Mouse (Mus musculus): Measurements from ENCODE around the gene Rbfox1.

Rbfox1 gene

GRCm38 (mm10) chr16:6349381-6349780, 464.2 kb downstream of the Rbfox1 start:
- DNase-seq (ENCODE audit: low read depth) = no peak

DNA sequence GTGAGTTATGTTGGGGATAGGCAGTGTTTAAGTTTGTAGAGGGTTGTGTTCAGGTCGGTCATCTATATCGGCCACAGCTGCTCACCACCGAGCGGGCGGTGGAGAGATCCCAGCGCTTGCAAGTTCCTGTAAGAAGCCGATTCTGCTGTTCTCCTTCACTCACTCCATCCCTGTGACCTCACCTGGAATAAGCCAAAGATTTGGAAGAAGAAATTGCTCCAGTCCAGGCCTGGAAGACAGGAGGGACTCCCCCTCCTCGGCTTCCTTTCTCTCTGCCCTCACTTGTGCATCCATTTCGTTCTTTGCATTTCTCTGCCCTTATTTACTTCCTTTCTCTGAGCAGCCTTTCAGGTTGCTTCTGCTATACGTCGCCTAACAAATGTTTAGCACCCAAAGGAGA, 465.1 kb downstream of the Rbfox1 start:
- no peak for DNase-seq (ENCODE audit: low read depth)

DNA sequence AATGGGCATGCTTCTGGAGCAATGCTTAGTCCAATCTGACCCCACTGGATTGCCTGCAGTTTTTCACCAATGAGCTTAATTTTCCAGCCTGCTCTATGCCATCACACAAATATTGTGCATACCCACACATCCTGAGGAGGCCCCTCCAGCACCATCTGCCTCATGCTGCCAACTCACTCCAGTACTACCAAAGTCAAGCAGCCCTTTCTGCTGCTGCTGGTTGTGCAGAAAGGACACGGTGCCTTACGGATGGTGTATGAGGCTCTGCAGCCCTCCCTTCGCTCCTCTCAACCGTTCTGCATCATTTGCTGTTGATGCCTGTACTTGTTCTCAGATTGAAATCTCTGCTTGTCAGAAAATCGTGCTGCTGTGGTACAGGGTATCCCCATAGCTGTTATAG, 468.0 kb downstream of the Rbfox1 start:
- no peak for DNase-seq (ENCODE audit: low read depth)

GRCm38 (mm10) chr16:6356931-6357330, 471.8 kb downstream of the Rbfox1 start:
- no peak for DNase-seq (ENCODE audit: low read depth)

GRCm38 (mm10) chr16:6365793-6366192, 480.6 kb downstream of the Rbfox1 start:
- DNase-seq (ENCODE audit: low read depth) = no peak

- no peak for DNase-seq (ENCODE audit: low read depth)
Observed at GRCm38 (mm10) chr16:6366649-6367048, 481.5 kb downstream of the Rbfox1 start.

DNA sequence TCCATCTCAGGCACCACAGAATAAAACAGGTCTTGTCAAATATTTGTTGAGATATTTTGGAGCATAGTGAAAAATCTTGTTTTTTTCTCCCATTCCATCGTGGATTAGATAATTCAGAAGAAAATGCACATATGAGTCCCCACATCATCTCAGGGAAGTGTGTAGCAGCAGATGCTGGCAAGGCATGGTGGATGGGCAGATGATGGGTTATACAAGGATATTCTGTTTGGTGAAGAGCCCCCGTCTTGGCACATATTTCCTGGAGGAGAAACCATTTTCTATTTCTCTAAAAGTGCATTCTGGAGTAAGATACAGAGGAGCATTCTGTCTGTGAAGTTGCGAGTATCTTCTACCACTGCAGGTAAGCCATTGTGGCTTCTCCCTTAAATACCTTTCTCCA, 495.8 kb downstream of the Rbfox1 start:
- DNase-seq (ENCODE audit: low read depth) = no peak

GRCm38 (mm10) chr16:6381572-6381971, 496.4 kb downstream of the Rbfox1 start:
- DNase-seq (ENCODE audit: low read depth) = no peak

- DNase-seq (ENCODE audit: low read depth) = no peak
Observed at GRCm38 (mm10) chr16:6382712-6383111, 497.6 kb downstream of the Rbfox1 start.

GRCm38 (mm10) chr16:6390278-6390930, 505.2 kb downstream of the Rbfox1 start:
- no peak for DNase-seq (ENCODE audit: low read depth)

DNA sequence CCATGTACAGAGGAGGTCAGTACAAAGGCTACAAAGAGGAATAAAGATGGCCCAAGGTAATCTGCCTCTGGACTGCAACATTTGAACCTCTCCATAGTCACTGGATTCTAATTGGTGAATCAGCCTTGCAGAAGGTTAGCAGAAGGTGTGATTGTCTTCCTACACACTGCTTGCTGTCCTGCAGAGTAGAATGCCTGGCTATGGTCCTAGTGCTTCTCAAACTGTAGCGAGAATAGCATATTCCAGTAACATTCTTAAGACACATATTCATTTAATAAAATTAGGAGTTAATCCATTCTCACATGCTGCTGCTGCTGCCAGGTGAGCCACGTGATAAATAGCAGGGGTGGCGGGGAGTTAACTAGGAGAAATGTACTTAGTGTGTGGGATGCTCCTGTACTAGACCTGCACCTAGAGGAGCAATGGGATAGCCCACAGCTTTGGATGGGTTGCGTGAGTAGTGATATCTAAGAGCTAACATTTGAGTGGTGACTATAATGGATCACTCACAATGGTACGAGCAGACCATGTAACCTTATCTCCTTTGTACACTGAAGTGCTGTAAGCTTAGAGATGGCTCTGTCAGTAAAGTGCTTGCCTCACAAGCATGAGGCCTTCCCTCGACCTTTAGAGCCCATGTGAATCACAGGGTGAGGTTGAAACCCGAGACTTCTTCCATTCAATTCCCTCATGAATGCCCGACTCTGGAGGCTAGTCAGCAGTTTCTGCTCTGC, 511.7 kb downstream of the Rbfox1 start:
- no peak for DNase-seq (ENCODE audit: low read depth)

GRCm38 (mm10) chr16:6397635-6398034, 512.5 kb downstream of the Rbfox1 start:
- peak; percentile 1 for DNase-seq (ENCODE audit: low read depth)

DNA sequence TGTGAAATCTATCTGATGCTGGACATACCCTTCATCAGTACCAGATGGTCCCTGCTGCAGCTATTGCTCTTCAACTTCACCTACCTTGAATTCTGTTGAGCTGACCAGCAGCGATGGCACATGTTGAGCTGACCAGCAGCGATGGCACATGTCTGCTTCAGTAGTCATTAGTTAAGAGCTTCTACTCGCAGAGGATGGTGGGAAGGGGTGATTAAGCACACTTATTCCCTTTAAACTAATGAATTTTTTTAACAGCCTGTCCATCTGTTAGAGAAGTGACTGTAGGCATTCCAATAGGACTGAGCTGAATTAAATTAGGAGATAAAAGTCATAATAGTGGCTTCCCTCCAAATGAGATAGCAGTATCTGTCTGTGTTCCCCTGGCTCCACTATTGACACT, 517.7 kb downstream of the Rbfox1 start:
- DNase-seq (ENCODE audit: low read depth) = no peak

DNA sequence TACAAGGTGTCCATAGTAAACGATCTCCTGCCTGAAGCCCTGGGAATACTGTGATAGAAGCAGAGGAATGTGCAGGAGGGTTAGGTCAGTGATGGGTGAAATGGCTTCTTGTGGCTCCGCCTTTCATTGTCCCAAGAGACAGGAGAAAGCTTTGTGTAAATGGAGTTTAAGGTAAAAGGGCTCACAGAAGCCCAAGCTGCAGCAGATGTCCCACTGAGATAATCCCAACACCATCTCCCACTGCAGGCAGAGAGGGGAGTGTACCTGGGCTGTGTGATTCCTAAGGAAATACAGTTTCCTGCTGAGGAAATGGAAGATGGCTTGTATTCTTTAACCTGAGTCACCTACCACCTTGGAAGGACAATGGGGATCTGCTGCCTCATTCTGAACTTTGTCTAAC, 529.7 kb downstream of the Rbfox1 start:
- DNase-seq (ENCODE audit: low read depth) = no peak

DNA sequence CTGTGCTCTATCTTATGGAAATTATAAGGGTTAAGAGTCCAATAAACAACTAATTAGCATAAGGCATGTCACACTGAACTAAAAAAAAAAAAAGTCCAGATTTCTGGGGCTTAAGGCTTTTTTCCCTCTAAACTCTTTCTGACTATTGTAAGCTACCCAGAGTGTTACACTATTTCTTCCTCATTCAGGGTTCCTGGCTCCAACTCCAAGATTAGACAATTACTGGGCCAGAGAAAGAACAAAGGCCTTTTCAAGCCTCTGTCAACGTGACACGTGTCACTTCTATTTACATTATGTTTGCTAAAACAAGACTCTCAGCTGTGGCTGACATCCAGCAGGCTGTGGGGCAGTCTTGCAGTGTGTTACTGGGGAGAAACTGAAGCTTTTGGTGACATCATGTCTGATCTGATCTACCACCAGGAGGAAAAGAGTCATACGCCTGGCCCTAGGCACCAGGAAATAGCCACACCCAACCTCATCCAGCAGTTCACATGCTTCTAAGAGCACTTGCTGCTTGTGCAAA, 536.5 kb downstream of the Rbfox1 start:
- DNase-seq (ENCODE audit: low read depth) = no peak

DNA sequence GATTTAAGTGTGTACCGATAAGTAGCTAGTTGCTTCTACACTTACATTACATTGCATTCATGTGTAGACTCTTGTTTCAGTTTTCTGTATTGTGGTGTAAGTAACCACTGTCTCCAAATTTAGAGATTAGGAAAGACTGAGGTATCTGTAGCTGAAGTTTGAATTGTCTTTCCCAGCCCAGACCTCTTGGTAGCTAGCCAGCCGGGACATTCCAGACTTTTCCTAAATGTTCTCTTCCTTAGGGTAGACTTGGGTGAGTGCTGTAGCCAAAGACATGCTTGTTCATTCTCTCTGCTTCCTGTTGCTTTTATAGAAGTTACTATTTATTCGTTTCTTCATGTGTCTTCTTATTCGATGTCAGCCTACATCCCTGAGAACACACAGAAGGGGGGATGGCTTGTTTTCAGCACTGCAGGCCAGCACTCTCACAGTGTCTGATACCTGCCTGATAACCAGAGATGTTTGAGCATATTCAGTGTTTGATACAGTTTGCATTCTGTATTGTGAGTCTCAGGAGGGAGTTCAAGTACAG, 538.8 kb downstream of the Rbfox1 start:
- no peak for DNase-seq (ENCODE audit: low read depth)

GRCm38 (mm10) chr16:6424738-6425137, 539.6 kb downstream of the Rbfox1 start:
- DNase-seq (ENCODE audit: low read depth) = no peak

GRCm38 (mm10) chr16:6427292-6428281, 542.4 kb downstream of the Rbfox1 start:
- DNase-seq (ENCODE audit: low read depth) = no peak

DNA sequence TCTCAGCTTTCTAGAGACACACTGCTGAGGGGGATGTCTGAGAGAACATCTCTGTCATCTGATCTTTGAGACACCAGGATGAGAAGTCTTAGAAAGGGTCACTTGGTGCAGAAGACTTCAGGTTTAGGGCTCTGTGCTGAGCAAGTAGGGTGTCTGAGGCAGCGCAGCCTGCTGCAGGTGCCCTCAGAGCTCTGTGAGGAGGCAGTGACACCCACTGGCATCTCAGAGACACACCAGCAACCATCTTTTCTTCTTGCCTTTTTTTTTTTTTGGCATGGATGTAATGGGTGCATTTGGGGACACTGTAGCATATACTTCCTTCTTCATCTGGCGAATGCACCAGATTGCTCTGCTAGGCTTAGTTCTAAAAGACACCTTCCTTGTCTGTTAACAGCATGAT, 545.8 kb downstream of the Rbfox1 start:
- DNase-seq (ENCODE audit: low read depth) = no peak

DNA sequence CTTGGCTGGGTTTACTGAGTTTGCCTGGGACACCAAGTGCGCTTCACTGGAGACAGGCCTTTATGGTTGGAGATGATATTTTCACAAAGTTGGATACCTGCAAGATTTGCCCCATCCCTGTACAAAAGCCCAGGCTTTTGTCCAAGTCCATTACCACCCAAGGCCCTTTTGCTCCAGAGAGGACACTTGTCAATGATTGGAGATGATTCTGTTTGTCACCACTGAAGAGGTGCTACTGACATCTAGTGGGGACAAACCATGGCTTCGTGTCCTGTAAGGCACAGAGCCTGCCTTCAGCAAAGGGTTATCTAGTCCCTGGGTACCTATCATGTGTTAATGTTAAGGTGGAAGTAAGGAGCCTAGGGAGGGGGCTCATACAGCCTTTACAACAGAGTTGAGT, 551.3 kb downstream of the Rbfox1 start:
- DNase-seq (ENCODE audit: low read depth) = no peak

- DNase-seq (ENCODE audit: low read depth) = no peak
Observed at GRCm38 (mm10) chr16:6448250-6448649, 563.1 kb downstream of the Rbfox1 start.

DNA sequence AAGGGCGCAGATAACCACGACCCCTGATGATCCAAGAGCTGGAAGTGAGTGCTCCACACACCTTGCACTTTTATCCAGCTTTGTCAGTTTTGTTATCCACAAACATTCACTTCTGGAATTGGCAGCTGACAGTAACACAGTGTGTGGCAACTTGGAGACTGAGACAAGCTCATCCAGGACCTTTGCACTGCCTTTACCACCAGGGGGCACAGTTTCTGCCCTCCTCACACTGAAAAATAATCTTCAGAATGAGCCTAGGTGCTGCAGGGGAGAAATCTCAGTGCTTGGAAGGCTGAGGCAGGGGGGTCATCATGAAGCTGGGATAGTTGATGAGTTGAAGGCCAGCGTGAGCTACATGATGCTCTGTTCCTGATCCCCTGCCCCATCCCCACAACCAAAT, 570.2 kb downstream of the Rbfox1 start:
- no peak for DNase-seq (ENCODE audit: low read depth)

Data from induced T-regulatory cell, adult 2 months (primary cell).